Mouse (Mus musculus) CH12.LX (cell line): ENCODE data around the gene Tln2. TPM values are rescaled to one million over a fixed set of nuclear protein-coding genes. Genes with fewer than 3 reads are reported as not detected.

Experiments
- DNase-seq: peaks from one replicate; pipeline ENCODE4 v3.0.0-alpha.2; 2013; ENCODE audit errors: extremely low read depth
- H3K27ac ChIP-seq: 2 replicates; pipeline ENCODE4 v1.5.1; 2012; ENCODE audit warnings: low read depth, mild to moderate bottlenecking, control low read depth, moderate library complexity; ENCODE audit not compliant: insufficient read depth
- H3K27me3 ChIP-seq: replicated peaks from 2 replicates; pipeline ENCODE3; 2012; ENCODE audit warnings: inconsistent platforms
- H3K36me3 ChIP-seq, 2 experiments: replicated peaks in 1 of 2; 2 replicates each; pipeline versions ENCODE3 to v1.6.1; 2012; ENCODE audit warnings: inconsistent platforms in 1 of 2, low read length in 1 of 2, mild to moderate bottlenecking in 1 of 2, mixed read lengths in 1 of 2, moderate library complexity in 1 of 2; ENCODE audit not compliant: control insufficient read depth in 1 of 2, insufficient read depth in 1 of 2
- H3K4me1 ChIP-seq, 2 experiments: 2 replicates each; pipeline ENCODE4 v1.6.1; 2012; ENCODE audit warnings: inconsistent platforms in 1 of 2, moderate library complexity in 1 of 2; ENCODE audit not compliant: insufficient read depth in 2 of 2, control insufficient read depth in 1 of 2
- H3K4me2 ChIP-seq: 2 replicates; pipeline ENCODE4 v1.6.1; 2012; ENCODE audit warnings: low read depth, mild to moderate bottlenecking, control low read depth; ENCODE audit not compliant: poor library complexity, insufficient read depth, severe bottlenecking
- H3K4me3 ChIP-seq, 3 experiments: fragments of 150-350 bp in 1 of 3; sonication (generic) in 1 of 3; replicated peaks in 1 of 3; 2 replicates each; pipeline versions ENCODE3 to v1.5.1; 2011 to 2012; ENCODE audit warnings: low read depth in 2 of 3, low read length in 2 of 3, mild to moderate bottlenecking in 2 of 3, moderate library complexity in 2 of 3, control low read depth in 1 of 3, improper control_type of control experiment in 1 of 3, inconsistent platforms in 1 of 3, mixed read lengths in 1 of 3; ENCODE audit not compliant: poor library complexity in 1 of 3
- H3K79me2 ChIP-seq: replicated peaks from 2 replicates; pipeline ENCODE4 v1.6.1; 2012; ENCODE audit warnings: mild to moderate bottlenecking, moderate library complexity; ENCODE audit not compliant: control insufficient read depth, poor library complexity, insufficient read depth, severe bottlenecking; ENCODE audit errors: extremely low read depth
- H3K9ac ChIP-seq: 2 replicates; pipeline ENCODE4 v1.6.1; 2012; ENCODE audit warnings: low read depth, mild to moderate bottlenecking, control low read depth, moderate library complexity; ENCODE audit not compliant: insufficient read depth
- H3K9me3 ChIP-seq: replicated peaks from 2 replicates; pipeline ENCODE3; 2012; ENCODE audit warnings: low read length, inconsistent platforms, mixed read lengths
- BHLHE40 ChIP-seq: IDR thresholded peaks from 2 replicates; pipeline ENCODE4 v1.6.1; 2011; ENCODE audit warnings: mild to moderate bottlenecking, low read depth, low read length, improper control_type of control experiment
- CTCF ChIP-seq, 2 experiments: IDR thresholded peaks in 1 of 2; conservative IDR thresholded peaks in 1 of 2; 2 replicates each; pipeline ENCODE4 v1.5.1; 2011 to 2012; ENCODE audit warnings: low read depth in 2 of 2, low read length in 2 of 2, improper control_type of control experiment in 1 of 2, inconsistent platforms in 1 of 2, mild to moderate bottlenecking in 1 of 2, moderate library complexity in 1 of 2
- ELF1 ChIP-seq: IDR thresholded peaks from 2 replicates; pipeline ENCODE4 v1.6.1; 2014; ENCODE audit warnings: low read depth, mild to moderate bottlenecking, inconsistent platforms, low read length, improper control_type of control experiment
- EP300 ChIP-seq: IDR thresholded peaks from 2 replicates; pipeline ENCODE4 v1.6.1; 2011; ENCODE audit warnings: low read length, improper control_type of control experiment
- ETS1 ChIP-seq: conservative IDR thresholded peaks from 2 replicates; pipeline ENCODE4 v1.6.1; 2012; ENCODE audit warnings: low read depth, mild to moderate bottlenecking, inconsistent platforms, low read length, improper control_type of control experiment, moderate library complexity
- IRF4 ChIP-seq: IDR thresholded peaks from 2 replicates; pipeline ENCODE4 v1.6.1; 2014; ENCODE audit warnings: low read depth, mild to moderate bottlenecking, inconsistent platforms, low read length, improper control_type of control experiment
- KAT2A ChIP-seq: IDR thresholded peaks from 2 replicates; pipeline ENCODE4 v1.6.1; 2012; ENCODE audit warnings: low read length, improper control_type of control experiment, inconsistent platforms; ENCODE audit not compliant: insufficient replicate concordance
- MAFK ChIP-seq: IDR thresholded peaks from 2 replicates; pipeline ENCODE4 v1.6.1; 2011; ENCODE audit warnings: low read length, improper control_type of control experiment; ENCODE audit not compliant: insufficient replicate concordance
- MAX ChIP-seq: IDR thresholded peaks from 2 replicates; pipeline ENCODE4 v1.6.1; 2011; ENCODE audit warnings: low read length, improper control_type of control experiment
- MAZ ChIP-seq: IDR thresholded peaks from 2 replicates; pipeline ENCODE4 v1.6.1; 2012; ENCODE audit warnings: low read depth, mild to moderate bottlenecking, inconsistent platforms, low read length, improper control_type of control experiment, moderate library complexity
- MEF2A ChIP-seq: IDR thresholded peaks from 2 replicates; pipeline ENCODE4 v1.6.1; 2014; ENCODE audit warnings: low read depth, mild to moderate bottlenecking, inconsistent platforms, low read length, improper control_type of control experiment, borderline replicate concordance
- MYC ChIP-seq: IDR thresholded peaks from 2 replicates; pipeline ENCODE4 v1.6.1; 2011; ENCODE audit warnings: low read depth, mild to moderate bottlenecking, improper control_type of control experiment, low read length
- POLR2A ChIP-seq: IDR thresholded peaks from 2 replicates; pipeline ENCODE4 v1.6.1; 2011; ENCODE audit warnings: low read depth, mild to moderate bottlenecking, improper control_type of control experiment, low read length
- POLR2AphosphoS2 ChIP-seq: IDR thresholded peaks from 2 replicates; pipeline ENCODE4 v1.6.1; 2011; ENCODE audit warnings: low read depth, low read length, improper control_type of control experiment
- RAD21 ChIP-seq: IDR thresholded peaks from 2 replicates; pipeline ENCODE4 v1.6.1; 2011; ENCODE audit warnings: low read depth, mild to moderate bottlenecking, low read length, improper control_type of control experiment, moderate library complexity
- RCOR1 ChIP-seq: conservative IDR thresholded peaks from 2 replicates; pipeline ENCODE4 v1.6.1; 2012; ENCODE audit warnings: low read depth, mild to moderate bottlenecking, inconsistent platforms, low read length, improper control_type of control experiment
- SIN3A ChIP-seq: IDR thresholded peaks from 2 replicates; pipeline ENCODE4 v1.6.1; 2012; ENCODE audit warnings: low read length, improper control_type of control experiment, inconsistent platforms
- SMC3 ChIP-seq: IDR thresholded peaks from 2 replicates; pipeline ENCODE4 v1.6.1; 2011; ENCODE audit warnings: low read depth, low read length, improper control_type of control experiment
- TBP ChIP-seq: conservative IDR thresholded peaks from 2 replicates; pipeline ENCODE4 v1.6.1; 2011; ENCODE audit warnings: low read depth, low read length, improper control_type of control experiment
- USF1 ChIP-seq: IDR thresholded peaks from 2 replicates; pipeline ENCODE4 v1.6.1; 2014; ENCODE audit warnings: low read depth, mild to moderate bottlenecking, inconsistent platforms, low read length, improper control_type of control experiment
- USF2 ChIP-seq: conservative IDR thresholded peaks from 2 replicates; pipeline ENCODE4 v1.6.1; 2011; ENCODE audit warnings: low read depth, low read length, improper control_type of control experiment
- ZNF384 ChIP-seq: IDR thresholded peaks from 2 replicates; pipeline ENCODE4 v1.6.1; 2012; ENCODE audit warnings: low read depth, low read length, improper control_type of control experiment, inconsistent platforms
- dilution Hi-C: fragments of 300-500 bp; cut with MboI; formaldehyde crosslinking; loops from 2 replicates; pipeline ENCODE4 v1.14.3; 2020; ENCODE audit warnings: low sequenced_read_pairs; ENCODE audit not compliant: extremely low pct_unique_long_range_greater_than_20kb, extremely low pct_ligation_motif_present
- in situ Hi-C: fragments of 300-500 bp; cut with MboI; formaldehyde crosslinking; loops from 3 replicates; pipeline ENCODE4 v1.14.3; 2019; ENCODE audit warnings: low sequenced_read_pairs, low pct_ligation_motif_present, low pct_unique_long_range_greater_than_20kb, mixed read lengths
- polyA plus RNA-seq: library from polyadenylated mRNA; unstranded; fragments of >175 nt; gene quantifications from 2 replicates; pipeline ENCODE4 v1.2.1, GENCODE M21; 2012; ENCODE audit warnings: low read depth; ENCODE audit not compliant: insufficient read length
- total RNA-seq, 2 experiments: library from RNA; depleted of rRNA; stranded (reverse); fragments of 300-350 nt in 1 of 2; fragments of >200 nt in 1 of 2; gene quantifications; 2 replicates each; pipeline ENCODE4 v1.2.3; 2012 to 2014

Tln2 gene
- total and polyA plus RNA-seq, 3 experiments, result 2.6 to 4.4 (median 4.4) TPM

GRCm38 (mm10) chr9:67404736-67405135 is 154.8 kb downstream of the Tln2 start:
- Histone ChIP-seq H3K9me3 (no peaks in the 10 kb centered on the region), H3K36me3 (no peaks in the 10 kb centered on the region), H3K79me2 (no peaks in the 10 kb centered on the region), H3K27ac (no peak overlapping the region)
- TF ChIP-seq USF1, result no peak
- no peak for TF ChIP-seq IRF4
- TF ChIP-seq MAFK, result no peak
- TF ChIP-seq TBP, result no peak
- no peak for TF ChIP-seq BHLHE40
- no peak for TF ChIP-seq ELF1
- TF ChIP-seq, all 38 proteins: peak for 0
- Histone ChIP-seq H3K9ac (no peak overlapping the region), H3K4me3 (no peak overlapping the region), H3K4me1 (no peaks in the 10 kb centered on the region), H3K4me2 (no peak overlapping the region), H3K27me3 (no peaks in the 10 kb centered on the region)
- in situ Hi-C loops (no loop called here), dilution Hi-C loops (no loop called here)
- no peak for DNase-seq

DNA sequence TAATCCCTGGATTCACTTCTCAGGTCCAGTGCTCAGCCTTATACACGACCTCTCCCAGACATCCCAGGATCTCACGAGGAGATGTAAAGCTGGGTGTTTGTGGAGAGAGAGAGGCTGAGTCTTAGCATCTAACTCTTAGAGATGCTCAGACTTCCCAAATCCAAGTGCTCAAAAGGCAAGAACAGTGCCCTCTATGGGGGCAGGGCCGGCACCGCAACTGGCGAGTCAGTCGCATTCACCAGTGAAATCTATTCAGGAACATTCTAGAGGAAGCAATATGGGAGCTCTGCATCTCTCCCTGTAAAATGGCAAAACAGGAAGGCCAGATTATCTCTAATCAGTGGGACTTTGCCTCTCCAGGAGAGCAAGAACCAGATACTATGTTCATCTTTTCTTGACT is 159.9 kb downstream of the Tln2 start:
- no peak for DNase-seq
- Histone ChIP-seq H3K4me3 (no peak overlapping the region), H3K79me2 (no peaks in the 10 kb centered on the region), H3K36me3 (no peaks in the 10 kb centered on the region)
- TF ChIP-seq IRF4, result no peak
- peak in 1 of 2 experiments; percentile 40; a peak in 2 of 4 replicates for TF ChIP-seq CTCF (conservative IDR thresholded peaks at IDR 0.05 in 1 of 2, IDR thresholded peaks at IDR 0.05 in 1 of 2; ENCODE audit: low read depth in 2 of 2, low read length in 2 of 2)
- TF ChIP-seq MYC, result no peak
- TF ChIP-seq, all 38 proteins: peak for 1
- Histone ChIP-seq H3K4me2 (no peak overlapping the region), H3K27ac (no peak overlapping the region), H3K9ac (no peak overlapping the region), H3K9me3 (no peaks in the 10 kb centered on the region), H3K4me1 (no peaks in the 10 kb centered on the region), H3K27me3 (no peaks in the 10 kb centered on the region)
- in situ Hi-C loops (no loop called here), dilution Hi-C loops (no loop called here)

GRCm38 (mm10) chr9:67397756-67398155 is 161.7 kb downstream of the Tln2 start:
- TF ChIP-seq KAT2A (no peak), POLR2A (no peak), ELF1 (no peak), RCOR1 (no peak), SIN3A (no peak), USF2 (no peak), MEF2A (no peak), ETS1 (no peak), MAZ (no peak), ZNF384 (no peak), RAD21 (no peak), SMC3 (no peak), POLR2AphosphoS2 (no peak), EP300 (no peak), USF1 (no peak), MAX (no peak)
- H3K27ac ChIP-seq, result no peak overlapping the region
- in situ Hi-C loops (no loop called here), dilution Hi-C loops (no loop called here)
- H3K9me3 ChIP-seq, result no peaks in the 10 kb centered on the region
- H3K4me3 ChIP-seq, result no peak overlapping the region
- no peak overlapping the region for H3K9ac ChIP-seq
- DNase-seq, result no peak
- H3K4me2 ChIP-seq, result no peak overlapping the region
- H3K4me1 ChIP-seq, result no peaks in the 10 kb centered on the region
- H3K79me2 ChIP-seq, result no peaks in the 10 kb centered on the region
- H3K36me3 ChIP-seq, result no peaks in the 10 kb centered on the region
- H3K27me3 ChIP-seq, result no peaks in the 10 kb centered on the region
